ENCODE assay signal across 23 mouse cellular contexts in the genomic region with DNA sequence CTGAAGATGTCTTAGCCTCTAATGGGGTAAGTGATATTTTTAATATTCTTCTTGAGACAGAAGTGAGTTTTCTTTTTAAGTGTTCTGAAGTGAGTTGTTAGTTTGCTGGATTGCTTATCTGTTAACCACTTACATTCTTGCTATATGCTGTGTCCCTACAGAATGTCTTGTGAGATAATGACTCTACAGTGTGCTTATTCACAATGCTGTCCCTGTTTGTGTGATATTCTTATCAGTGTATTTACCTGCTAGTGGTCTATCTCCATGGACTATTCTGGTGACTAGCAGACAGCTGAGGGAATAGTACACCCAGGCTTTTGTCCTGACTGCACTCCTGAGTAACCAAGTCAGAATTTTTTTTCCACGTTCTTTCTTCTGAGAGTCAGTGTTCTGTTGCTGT.
DNase-seq lines count a peak whose midpoint lies in the region; ATAC-seq and TF ChIP-seq lines count a peak whose summit lies in the region.
"Had no signal": no experiment of that assay in that cellular context is flagged by ENCODE, and none has a peak within 500 bp of the region (broad histone marks: within the 10 kb centered on the region; RNA-seq: fewer than 3 reads in every experiment).

No protein-coding gene starts in this region.

- WGBS in bone marrow, adult 2 months = 79% methylated on average over 1 of the region's 1 CpGs
- WGBS in liver, postnatal 0 days (ENCODE audit: insufficient replicate concordance) = 69% methylated on average over 1 of the region's 1 CpGs

- peak; percentile 61 for TF ChIP-seq EP300 in liver, postnatal 0 days (IDR thresholded peaks at IDR 0.05; ENCODE audit: low read depth)

- DNase-seq in G1E (ENCODE audit: low spot score) = no peak
- DNase-seq in liver, postnatal 0 days = no peak
- DNase-seq in testis, postnatal 14 days (ENCODE audit: low spot score) = no peak
- DNase-seq in spleen, adult 18-20 months = no peak
- no peak for DNase-seq in retina, postnatal 1 day
- DNase-seq: adrenal gland, postnatal 10 days; B cell, adult 2 months; cerebellum, adult 9-11 months; kidney, adult 18-20 months; thymus, postnatal 14 days had no signal

- H3K4me2 ChIP-seq in liver, postnatal 0 days (ENCODE audit: low read depth, low read length) = no peak overlapping the region
- H3K4me2 ChIP-seq: forebrain, embryonic 13.5 days; heart, embryonic 13.5 days; hindbrain, embryonic 14.5 days; midbrain, embryonic 12.5 days; neural tube, embryonic 15.5 days had no signal

- no peaks in the 10 kb centered on the region for H3K9me3 ChIP-seq in G1E (replicated peaks)
- no peaks in the 10 kb centered on the region for H3K9me3 ChIP-seq in liver, postnatal 0 days (ENCODE audit: low read length)
- H3K9me3 ChIP-seq: forebrain, embryonic 13.5 days; heart, embryonic 13.5 days; limb, embryonic 10.5 days; midbrain, embryonic 12.5 days; neural tube, embryonic 15.5 days had no signal

- H3K9ac ChIP-seq in liver, postnatal 0 days (replicated peaks) = no peak overlapping the region
- H3K9ac ChIP-seq: forebrain, embryonic 13.5 days; heart, embryonic 13.5 days; hindbrain, embryonic 14.5 days; midbrain, embryonic 12.5 days; neural tube, embryonic 15.5 days had no signal

- no peak for TF ChIP-seq CTCF in G1E (IDR thresholded peaks at IDR 0.05; ENCODE audit: low read depth, low read length)
- no peak for TF ChIP-seq CTCF in bone marrow, adult 2 months (IDR thresholded peaks at IDR 0.05; ENCODE audit: control insufficient read depth, insufficient read depth, low read length)
- no peak for TF ChIP-seq CTCF in liver, postnatal 0 days (IDR thresholded peaks at IDR 0.05; ENCODE audit: low read depth)

- peak overlapping the region; percentile 15; the same call in 1 of the 2 replicates for H3K27ac ChIP-seq in bone marrow, adult 2 months (ENCODE audit: control insufficient read depth, insufficient read depth, low read depth, low read length, poor library complexity)
- no peak overlapping the region for H3K27ac ChIP-seq in liver, postnatal 0 days (ENCODE audit: low read depth)
- H3K27ac ChIP-seq: forebrain, embryonic 13.5 days; heart, embryonic 13.5 days; hindbrain, embryonic 14.5 days; left cerebral cortex, adult 2 months; limb, embryonic 10.5 days; macrophage; midbrain, embryonic 12.5 days; neural tube, embryonic 15.5 days had no signal

- ATAC-seq in G1E (ENCODE audit: extremely low read depth, insufficient number of reproducible peaks, low FRiP score, poor library complexity, severe bottlenecking) = 0 out of 2 replicates have a peak, but pooled peaks have one; percentile 15
- ATAC-seq in hematopoietic stem cell, adult 5-6 weeks (replicated peaks in 1 of 2; ENCODE audit: insufficient read depth in 1 of 2, low FRiP score in 2 of 2, low TSS enrichment in 1 of 2, low read depth in 1 of 2, poor library complexity in 2 of 2, severe bottlenecking in 2 of 2) = peak; percentile 12 to 29; a peak in 2 of 4 replicates
- peak; percentile 64 for ATAC-seq in liver, postnatal 0 days
- ATAC-seq: forebrain, embryonic 13.5 days; inflammation-experienced regulatory T-cells, adult 6 months; lung, postnatal 0 days had no signal

- H3K36me3 ChIP-seq in G1E (replicated peaks) = peaks cover 40% of the 10 kb centered on the region
- peaks cover 5% of the 10 kb centered on the region; the same call in 1 of the 2 replicates for H3K36me3 ChIP-seq in liver, postnatal 0 days (replicated peaks; ENCODE audit: insufficient read depth, low read length)
- H3K36me3 ChIP-seq: neural tube, embryonic 15.5 days had no signal

- peaks cover 2% of the 10 kb centered on the region; the same call in 1 of the 2 replicates for H3K4me1 ChIP-seq in G1E (ENCODE audit: insufficient read depth, low read depth, low read length)
- H3K4me1 ChIP-seq in bone marrow, adult 2 months (ENCODE audit: control insufficient read depth, insufficient read depth, low read length) = peaks cover 2% of the 10 kb centered on the region; the same call in 1 of the 2 replicates
- no peaks in the 10 kb centered on the region; the same call in 1 of the 2 replicates for H3K4me1 ChIP-seq in liver, postnatal 0 days (ENCODE audit: insufficient read depth)
- H3K4me1 ChIP-seq: forebrain, embryonic 13.5 days; heart, embryonic 13.5 days; limb, embryonic 10.5 days; midbrain, embryonic 12.5 days; neural tube, embryonic 15.5 days had no signal

- H3K4me3 ChIP-seq in G1E (ENCODE audit: low read depth, low read length) = no peak overlapping the region
- no peak overlapping the region for H3K4me3 ChIP-seq in bone marrow, adult 2 months (replicated peaks; ENCODE audit: control insufficient read depth, low read depth, low read length)
- H3K4me3 ChIP-seq in liver, postnatal 0 days (ENCODE audit: low read depth, low read length) = no peak overlapping the region
- H3K4me3 ChIP-seq: forebrain, embryonic 13.5 days; heart, embryonic 13.5 days; left cerebral cortex, adult 2 months; limb, embryonic 10.5 days; midbrain, embryonic 12.5 days; neural tube, embryonic 15.5 days had no signal

- no peaks in the 10 kb centered on the region for H3K27me3 ChIP-seq in G1E (ENCODE audit: insufficient read depth, low read length)
- H3K27me3 ChIP-seq in liver, postnatal 0 days (ENCODE audit: insufficient read depth, low read length) = no peaks in the 10 kb centered on the region
- H3K27me3 ChIP-seq: CH12.LX; forebrain, embryonic 13.5 days; heart, embryonic 13.5 days; midbrain, embryonic 12.5 days; neural tube, embryonic 15.5 days had no signal

- TF ChIP-seq POLR2A in bone marrow, adult 2 months (IDR thresholded peaks at IDR 0.05; ENCODE audit: borderline replicate concordance, control insufficient read depth, low read depth, low read length) = no peak
